Mouse (Mus musculus) heart, adult 18-20 months (tissue): Measurements from ENCODE around the gene Olfr9. TPM values are rescaled to one million over a fixed set of nuclear protein-coding genes. Genes with fewer than 3 reads are reported as not detected.
A peak's percentile ranks its signal among the peaks of the same experiment; 100 is the strongest.
"Not testable (repeated sequence)": the region's sequence is repeated elsewhere in the genome, so short reads cannot be mapped to it uniquely, and the experiment has no call there.

Experiments
- DNase-seq, 2 experiments: peaks; one replicate each; pipeline ENCODE4 v3.0.0; 2021 to 2022; ENCODE audit warnings: mixed read lengths in 1 of 2
- long read RNA-seq, 2 experiments: library from polyadenylated mRNA; stranded (forward); transcript quantifications; one replicate each; pipeline ENCODE4 v2.0.0; 2021
- total RNA-seq, 2 experiments: library from RNA; stranded (reverse); gene quantifications; 2 replicates each; pipeline ENCODE4 v1.2.3; 2021

Olfr9 gene
- total RNA-seq: not detected
- long read RNA-seq, experiment 1: 0 reads
- long read RNA-seq, experiment 2: 0 reads

DNA sequence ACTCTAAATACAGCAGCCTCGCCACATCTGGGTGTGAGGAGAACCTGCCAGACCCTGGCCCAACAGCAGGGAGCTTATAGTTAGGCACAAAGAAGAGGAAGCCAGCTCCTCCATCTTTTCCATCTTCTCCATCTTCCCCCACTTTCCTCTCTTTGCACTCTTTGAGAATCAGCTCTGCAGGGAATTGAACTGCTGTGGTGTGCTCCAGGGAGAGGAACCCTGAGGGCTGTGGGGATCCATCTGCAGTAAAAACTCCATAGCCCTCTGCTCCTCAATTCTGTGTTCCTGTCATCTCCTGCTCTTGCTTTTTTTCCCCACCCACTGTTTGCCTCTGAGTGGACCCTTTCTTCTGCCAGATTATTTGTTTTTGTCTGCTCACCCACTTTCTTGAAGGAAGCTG lies at the start of gene Olfr9:
Gene Olfr9 (plus strand): TSS at position 301 of the 400 bp plus-strand sequence.
- DNase-seq: not testable (repeated sequence)

DNA sequence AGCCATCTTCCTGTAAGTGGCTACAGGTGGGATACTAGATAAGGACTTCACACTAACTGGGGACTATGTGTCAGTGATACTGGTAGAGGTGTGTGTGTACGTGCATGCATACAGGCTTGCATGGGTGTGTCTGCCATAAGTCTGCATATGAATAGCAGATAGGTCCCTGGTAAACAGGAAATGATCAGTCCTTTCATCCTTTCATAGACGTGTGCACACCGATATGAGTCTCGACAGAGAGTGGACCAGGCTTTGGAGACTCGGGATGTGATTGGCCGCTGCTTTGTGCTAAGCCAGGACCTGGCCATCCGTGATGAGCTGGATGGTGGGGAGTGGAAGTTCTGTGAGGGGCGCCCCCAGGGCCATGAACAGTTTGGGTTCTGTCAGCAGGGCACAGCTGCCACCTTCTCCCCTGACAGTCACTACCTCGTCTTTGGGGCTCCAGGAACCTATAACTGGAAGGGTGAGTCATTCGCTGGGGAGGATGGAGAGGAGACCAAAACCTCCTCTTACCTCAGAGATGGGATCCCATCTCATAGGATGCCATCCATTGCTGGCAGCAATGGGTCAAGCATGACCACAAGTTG lies 48.7 kb upstream of the Olfr9 start:
- DNase-seq: no peak

DNA sequence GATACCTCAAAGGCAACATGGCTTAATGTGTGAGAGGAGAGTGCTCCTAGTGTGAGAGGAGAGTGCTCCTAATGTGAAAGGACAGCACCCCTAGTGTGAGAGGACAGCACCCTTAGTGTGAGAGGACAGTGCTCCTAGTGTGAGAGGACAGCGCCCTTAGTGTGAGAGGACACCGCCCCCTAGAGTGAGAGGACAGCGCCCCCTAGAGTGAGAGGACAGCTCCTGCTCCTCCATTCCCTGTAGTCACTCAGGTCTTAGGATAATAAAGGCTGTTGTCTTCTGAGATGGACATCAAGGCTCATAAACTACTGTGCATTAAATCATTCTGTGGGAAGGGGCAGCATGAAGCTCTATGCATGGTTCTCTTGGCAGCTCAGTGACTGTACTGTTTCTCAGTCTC lies 43.6 kb upstream of the Olfr9 start:
- DNase-seq: peak; percentile 45 to 73

DNA sequence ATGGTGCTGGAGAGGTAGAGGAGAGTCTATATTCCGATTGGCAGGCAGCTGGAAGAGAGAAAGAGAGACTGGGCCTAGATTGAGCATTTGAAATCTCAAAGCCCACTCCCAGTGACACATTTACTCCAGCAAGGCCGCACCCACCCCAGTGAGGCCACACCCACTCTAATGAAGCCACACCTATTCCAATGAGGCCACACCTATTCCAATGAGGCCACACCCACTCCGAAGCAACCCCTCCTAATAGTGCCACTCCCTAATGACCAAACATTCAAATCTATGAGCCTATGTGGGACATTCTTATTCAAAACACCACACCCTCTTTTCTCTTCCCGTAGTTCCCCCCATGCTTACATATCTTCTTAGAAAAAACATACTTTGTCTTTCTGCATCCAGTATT lies 41.7 kb upstream of the Olfr9 start:
- DNase-seq: no peak

DNA sequence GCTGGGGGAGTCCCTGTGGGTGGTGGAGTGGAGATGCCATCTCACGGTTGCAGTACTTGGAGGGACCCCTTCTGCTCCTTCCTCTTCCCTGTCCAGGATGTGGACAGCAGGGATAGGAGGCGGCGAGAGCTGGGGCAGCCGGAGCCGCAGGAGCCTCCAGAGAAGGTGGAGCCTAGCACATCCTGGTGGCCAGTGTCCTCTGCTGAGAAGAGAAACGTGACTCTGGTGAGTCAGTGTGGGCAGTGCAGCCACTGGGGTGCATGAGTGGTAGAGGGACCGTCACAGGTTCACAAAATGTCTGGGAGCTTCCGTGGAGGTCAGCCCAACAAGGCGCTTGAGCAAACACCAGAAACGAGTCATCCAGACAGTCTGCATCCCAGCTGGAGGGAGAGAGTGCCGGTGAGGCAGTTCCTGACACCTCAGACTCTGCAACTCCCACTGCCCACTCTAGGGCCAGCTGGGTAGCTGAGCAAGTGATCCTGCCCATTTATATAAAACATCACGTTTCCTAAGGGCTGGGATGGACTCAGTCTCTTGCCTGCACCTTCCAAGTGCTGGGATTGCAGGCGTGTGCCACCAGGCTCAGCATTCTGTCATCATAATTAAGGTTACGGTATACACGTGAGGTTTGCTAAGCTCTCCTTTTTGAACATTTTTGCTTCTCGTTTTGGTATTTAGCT lies 38.9 kb upstream of the Olfr9 start:
- DNase-seq: no peak

DNA sequence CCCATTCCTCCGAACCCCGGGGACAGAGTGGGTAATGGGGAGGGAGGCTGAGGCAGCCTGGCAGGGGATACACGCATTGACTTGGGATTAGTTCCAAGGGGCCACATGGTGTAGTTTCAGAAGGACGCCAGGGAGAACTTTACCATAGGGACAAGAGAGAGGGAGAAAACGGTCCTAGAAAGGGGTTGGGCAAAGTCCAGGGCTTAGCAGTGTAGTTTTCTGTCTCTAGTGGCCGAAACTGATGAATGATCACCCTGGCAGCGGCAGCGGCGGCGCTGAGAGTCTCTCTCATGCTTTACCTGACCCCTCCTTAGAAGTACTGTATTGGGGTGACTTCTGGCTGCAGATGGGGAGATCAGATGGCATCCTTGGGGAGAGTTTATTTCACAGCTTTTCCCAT lies 30.9 kb upstream of the Olfr9 start:
- DNase-seq: no peak

DNA sequence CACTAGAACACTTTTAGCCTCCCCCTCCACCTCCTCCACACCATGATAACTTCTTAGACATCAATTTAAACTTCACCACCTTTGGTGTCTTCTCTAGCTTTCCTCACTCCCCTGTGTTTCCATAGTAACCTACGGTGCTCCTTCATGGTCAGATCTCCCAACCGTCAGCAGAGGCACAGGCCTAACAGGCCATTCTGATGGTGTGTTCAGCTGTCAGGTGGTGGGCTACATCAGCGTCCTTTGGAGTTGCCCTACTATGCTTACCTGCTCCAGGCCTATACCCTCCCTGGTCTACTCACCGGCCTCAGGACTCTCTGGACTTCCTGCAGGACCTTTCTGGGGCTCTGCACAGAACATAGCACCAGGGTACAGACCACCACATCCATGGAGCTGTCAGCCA lies 29.1 kb upstream of the Olfr9 start:
- DNase-seq: no peak

DNA sequence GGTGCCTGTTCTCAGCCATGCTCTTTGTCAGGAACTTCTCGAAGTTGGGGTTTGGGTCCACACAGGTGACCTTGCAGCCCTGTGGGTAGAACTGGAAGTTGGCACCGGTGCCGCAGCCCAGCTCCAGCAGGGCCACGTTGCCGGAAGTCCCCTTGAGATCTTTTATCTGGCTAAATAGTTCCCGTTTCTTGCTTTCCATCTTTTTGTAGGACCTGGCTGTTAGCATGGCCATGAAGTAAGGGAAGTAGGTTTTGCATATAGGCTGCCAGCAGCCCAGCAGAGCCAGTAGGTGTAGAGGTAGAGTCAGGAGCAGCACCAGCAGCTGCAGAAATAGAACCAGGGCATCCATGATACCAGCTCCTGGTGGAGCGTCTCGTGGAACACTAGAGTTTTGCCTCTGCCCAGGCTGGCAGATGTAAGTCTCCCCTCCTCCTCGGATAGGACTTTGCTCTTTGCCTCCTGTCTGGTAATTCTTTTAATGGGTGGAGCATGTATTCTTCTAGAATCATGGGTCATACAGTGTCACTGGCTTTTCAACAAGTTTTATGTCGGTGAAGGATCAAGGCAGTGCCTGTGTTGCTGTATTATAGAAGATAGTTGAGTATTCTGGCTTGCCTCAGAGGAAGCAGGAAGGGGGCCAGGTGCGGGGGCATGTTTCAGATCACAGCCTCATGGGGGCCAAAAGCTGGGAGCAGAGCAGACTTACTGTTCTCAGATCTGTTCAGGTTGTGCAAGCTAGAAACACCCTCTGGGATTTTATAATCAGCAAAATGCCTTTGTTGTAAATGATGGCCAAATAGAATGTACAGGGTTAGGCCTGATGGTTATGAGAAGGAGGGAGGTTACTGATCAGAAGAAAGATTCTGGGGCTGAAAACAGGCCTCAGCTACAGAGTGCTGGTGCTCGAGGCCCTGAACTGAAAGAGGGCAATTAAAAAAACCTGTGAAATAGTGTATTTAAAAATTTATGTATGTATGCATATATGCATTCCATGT lies 28.3 kb upstream of the Olfr9 start, which contains the start of gene Mettl7b:
Gene Mettl7b (minus strand): TSS at position 399 of the 995 bp plus-strand sequence.
- DNase-seq: no peak

DNA sequence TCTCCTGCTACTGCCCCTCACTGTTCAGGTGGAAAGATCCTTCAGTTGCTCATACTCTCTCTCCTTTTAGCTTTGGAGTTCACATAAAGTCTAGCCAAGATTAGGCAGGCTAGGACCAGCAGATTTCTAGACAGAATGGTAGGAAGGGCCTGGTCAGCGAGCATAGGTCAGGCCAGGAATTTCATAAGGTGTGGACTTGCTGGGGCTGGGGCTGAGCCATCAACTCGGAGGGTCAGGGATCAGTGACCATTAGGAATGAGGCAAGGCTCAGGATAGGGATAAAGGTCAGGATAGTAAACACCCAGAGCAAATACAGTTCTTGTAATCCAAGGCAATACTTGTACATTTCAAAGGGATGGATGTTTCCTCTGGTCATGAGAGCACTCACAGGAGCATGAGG lies 24.3 kb upstream of the Olfr9 start:
- no peak for DNase-seq

DNA sequence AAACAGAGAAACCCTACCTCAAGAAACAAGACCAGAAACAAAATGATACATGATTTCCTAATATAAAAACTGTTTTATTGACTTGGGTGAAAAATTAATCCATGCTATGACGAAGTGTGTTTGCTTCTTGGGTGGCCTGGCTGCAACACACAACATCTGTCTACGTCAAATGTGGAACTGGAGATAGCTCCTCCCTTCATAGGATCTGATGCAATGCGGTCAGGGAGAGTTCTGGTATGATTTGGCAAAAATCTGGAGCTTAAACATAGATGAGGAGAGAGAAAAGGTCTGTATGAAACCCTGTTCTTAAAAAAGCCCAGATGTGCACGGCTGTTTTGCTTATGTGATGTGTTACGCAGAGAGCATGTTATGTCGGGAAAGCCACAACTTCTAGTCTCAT lies 23.4 kb upstream of the Olfr9 start:
- no peak for DNase-seq

DNA sequence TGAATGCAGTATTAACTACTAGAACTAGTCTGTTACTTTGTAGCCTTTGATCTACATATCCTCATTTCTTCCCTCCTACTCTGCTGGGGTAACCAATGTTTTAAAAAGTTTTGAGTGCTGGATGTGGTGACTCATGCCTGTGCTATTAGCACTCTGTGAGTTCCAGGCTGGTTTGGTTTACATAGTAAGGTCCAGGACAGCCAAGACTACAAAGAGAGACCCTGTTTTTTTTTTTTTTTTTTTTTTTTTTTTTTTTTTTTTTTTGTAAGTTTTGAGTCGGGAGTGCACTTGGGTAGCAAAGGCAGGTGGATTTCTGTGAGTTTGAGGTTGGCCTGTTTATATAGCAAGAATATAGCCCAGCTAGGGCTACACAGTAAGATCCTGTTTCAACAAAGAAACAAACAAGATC lies 20.9 kb upstream of the Olfr9 start:
- DNase-seq: no peak

DNA sequence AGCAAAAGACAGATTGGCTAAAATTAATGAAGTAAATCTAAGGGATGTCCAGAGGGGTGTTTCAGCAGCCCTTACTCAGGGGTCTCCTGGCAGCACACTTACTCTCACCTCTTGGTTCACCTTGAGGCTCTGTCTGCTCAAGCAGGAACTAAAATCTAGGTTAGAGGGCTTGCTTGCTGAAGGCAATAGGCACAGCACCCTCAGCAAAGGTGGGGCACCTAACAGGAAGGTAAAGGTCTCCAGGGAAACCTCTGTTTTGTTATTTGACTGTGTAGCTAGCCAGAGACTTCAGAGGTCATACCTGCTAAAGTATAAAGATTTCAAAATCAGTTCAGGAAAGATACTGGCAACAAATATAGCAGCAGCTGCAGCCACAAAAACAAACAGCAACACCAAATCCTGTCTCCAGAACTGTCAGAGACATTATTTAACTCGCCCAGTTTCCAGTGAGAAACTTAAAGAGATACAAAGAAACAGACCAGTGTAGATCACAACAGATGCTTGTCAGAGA lies 18.4 kb upstream of the Olfr9 start:
- no peak for DNase-seq

DNA sequence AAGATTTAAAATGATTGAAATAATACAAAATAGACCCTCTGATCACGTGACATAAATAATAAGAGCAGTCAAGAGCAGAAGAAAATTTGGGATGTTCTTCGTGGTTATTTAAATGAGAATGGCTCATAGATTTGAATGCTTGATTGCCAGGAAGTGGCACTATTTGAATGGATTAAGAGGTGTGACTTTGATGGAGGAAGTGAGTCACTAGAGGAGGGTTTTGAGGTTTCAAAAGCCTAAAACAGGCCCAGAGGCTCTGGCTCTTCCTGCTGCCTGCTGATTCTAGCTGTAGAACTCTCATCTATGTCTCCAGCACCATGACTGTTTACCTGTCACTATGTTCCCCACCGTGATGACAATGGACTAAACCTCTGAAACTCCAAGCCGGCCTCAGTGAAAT lies 16.4 kb upstream of the Olfr9 start:
- no peak for DNase-seq

DNA sequence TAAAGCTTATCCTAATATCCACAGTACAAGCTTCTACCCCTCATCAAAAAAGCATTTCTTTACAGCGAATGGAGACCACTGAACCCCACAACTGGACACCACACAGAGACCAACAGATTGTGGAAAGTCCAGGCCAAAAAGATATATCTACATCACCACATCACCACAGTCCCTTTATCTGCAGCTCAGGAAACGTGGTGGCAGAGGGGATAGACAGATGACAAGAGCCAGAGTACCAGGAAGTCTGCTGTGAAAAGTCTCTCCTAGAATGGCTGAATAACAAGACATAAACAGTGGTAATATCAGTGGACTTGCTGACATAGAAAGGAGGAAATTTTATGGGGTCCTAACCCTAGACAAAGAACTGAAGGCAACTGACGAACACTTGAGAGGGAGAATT lies 12.8 kb upstream of the Olfr9 start:
- no peak for DNase-seq

DNA sequence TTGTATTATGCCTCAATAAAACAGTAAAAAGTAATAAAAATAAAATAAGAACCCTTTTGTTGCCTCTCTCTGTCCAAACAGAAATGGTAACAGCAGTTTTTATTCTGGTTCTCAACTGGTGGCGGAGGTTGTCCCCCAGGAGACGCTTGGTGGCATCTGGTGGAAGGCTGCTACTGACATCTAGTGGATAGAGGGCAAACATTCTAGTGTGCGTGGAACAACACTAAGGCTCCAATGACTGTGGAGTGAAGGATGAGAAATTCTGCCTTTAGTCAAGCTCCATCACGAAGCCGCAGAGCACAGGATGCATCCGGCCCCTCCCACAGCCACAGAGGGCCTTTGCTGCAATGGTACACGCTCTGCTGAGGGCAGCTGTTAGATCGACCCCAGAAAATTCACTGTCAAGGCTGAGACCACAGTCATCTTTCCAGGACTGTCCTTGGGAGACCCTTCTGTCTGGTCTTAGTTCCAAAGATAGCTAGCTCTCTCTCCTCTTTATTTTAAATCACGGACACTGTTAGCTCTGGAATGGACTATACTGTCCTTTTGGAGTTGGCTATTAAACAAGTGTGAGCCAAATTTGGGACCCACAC lies 11.6 kb upstream of the Olfr9 start:
- DNase-seq: peak; percentile 51 to 59

DNA sequence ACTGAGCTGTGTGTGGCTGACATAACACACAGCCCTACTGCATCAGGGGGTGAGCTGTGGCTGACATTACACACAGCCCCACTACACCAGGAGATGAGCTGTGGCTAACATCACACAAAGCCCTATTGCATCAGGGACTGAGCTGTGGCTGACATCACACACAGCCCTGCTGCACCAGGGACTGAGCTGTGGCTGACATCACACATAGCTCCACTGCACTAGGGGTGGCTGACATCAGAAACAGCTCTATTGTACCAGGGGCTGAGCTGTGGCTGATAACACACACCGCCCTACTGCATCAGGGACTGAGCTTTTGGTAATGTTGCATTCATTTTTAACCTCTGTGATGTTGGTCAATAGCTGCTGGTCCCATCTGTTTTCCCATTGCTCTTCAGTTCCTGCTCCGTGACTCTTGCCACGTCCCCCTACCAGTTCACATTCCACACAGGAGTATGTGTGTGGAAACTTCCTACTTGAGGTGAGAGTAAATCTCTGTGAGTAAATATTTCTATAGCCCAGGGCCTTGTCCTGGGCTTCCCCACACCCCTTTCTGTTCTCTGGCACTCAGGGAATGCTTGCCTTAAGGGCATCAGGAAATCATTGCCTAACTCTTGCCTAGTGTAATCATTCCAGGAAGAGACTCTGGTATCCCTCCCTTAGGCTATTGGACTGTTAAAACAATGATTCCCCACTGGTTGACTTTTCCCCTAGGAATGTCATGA lies 8.4 kb upstream of the Olfr9 start:
- no peak for DNase-seq

DNA sequence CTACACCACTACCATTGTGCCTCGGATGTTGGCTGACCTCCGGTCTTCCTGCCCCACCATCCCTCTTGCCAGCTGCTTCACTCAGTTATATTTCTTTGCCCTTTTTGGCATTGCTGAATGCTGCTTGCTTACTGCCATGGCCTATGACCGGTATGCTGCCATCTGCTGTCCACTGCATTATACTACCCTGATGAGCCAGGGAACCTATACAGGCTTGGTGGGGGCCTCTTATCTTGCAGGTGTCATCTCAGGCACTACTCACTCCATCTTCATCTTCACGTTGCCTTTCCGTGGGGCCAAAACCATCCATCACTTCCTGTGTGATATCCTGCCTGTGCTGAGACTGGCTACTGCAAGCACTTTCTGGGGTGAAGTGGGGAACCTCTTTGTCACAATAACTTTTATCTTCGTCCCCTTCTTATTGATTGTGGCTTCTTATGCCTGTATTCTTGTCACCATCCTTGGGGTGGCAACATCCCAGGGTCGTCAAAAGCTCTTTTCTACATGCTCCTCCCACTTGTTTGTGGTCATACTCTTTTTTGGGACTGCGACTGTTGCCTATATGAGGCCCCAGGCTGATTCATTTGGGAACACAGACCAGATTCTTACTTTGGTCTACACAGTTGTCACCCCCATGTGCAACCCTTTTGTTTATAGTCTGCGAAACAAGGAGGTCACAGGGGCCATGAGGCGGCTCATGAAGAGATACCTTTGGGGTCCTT lies 1.1 kb downstream of the Olfr9 start:
- DNase-seq: not testable (repeated sequence)

DNA sequence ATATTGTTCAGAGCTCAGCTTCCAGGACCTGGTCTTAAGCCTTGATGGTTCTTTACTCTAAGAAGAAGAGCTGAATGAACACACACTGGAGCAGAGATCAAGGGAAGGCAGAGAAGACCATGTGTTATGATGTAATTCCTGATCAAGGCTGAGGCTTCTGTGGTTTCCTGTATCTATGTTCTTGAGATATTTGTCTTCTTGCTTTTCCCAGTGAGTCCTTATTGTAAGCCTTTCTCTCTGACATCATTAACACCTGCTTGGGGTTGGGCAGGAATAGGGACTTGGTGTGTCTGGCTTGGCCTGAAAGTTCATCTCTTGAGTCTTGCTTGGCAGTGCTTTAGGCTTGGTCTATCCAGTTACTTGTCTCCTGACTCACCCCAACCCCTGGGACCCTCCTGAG lies 1.8 kb downstream of the Olfr9 start:
- DNase-seq: no peak

DNA sequence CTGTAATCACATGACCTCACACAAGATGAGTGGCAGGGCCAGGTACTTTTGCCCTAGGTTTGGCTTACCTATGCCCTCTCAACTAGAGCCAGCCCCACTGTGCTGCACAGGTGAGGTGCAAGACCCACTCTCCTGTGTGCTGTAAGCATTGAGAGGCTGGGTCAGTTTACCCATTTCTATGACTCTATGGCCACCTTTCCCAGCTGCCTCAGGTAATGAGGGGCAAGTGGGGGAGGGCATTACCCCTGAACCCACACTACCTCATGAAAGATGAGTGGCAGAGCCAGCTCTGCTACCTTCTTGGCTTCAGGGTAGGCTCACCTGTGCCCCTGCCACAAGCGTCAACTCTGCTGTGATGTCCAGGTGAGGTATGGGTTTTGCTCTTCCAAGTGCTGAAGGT lies 6.6 kb downstream of the Olfr9 start:
- no peak for DNase-seq

DNA sequence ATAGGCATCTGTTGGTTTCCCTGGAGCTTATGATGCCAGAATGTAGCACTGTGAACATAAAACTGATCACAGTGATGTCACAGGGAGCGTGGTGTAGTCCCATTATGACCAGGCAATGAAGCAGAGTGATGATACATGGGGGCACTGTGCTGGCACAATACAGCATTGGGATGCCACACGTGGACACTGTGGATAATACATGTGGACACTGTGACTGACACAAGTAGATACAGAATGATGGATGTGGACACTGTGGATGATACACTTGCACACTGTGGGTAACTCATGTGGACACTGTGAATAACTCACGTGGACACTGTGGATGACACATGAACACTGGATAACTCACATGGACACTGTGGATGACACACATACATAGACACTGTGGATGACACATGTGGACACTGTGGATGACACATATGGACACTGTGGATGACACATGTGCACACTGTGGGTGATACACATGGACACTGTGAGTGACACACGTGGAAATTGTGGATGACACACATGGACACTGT lies 7.4 kb downstream of the Olfr9 start:
- DNase-seq: no peak
